Mouse (Mus musculus): ENCODE measurements at regions not wholly inside any gene's neighbourhood (a gene's known extent, or its start where the extent isn't known, plus 50 kb on each side); places are given as distances from the start of the nearest gene placed in this dataset.

GRCm38 (mm10) chr17:88116321-88116720 is 51.2 kb upstream of the Fbxo11 start:
- no peak for DNase-seq (ENCODE audit: low spot score in 2 of 2)

GRCm38 (mm10) chr17:88118714-88119113 is 53.6 kb upstream of the Fbxo11 start:
- no peak for DNase-seq (ENCODE audit: low spot score in 2 of 2)

GRCm38 (mm10) chr17:88123711-88124110 is 58.6 kb upstream of the Fbxo11 start:
- DNase-seq (ENCODE audit: low spot score in 2 of 2) = no peak

- no peak for DNase-seq (ENCODE audit: low spot score in 2 of 2)
Observed at GRCm38 (mm10) chr17:88127126-88127525, 62.0 kb upstream of the Fbxo11 start.

GRCm38 (mm10) chr17:88131297-88131696 is 66.2 kb upstream of the Fbxo11 start:
- no peak for DNase-seq (ENCODE audit: low spot score in 2 of 2)

GRCm38 (mm10) chr17:88131980-88132379 is 66.9 kb upstream of the Fbxo11 start:
- DNase-seq (ENCODE audit: low spot score in 2 of 2) = no peak

- no peak for DNase-seq (ENCODE audit: low spot score in 2 of 2)
Observed at GRCm38 (mm10) chr17:88132601-88133346, 67.7 kb upstream of the Fbxo11 start.

- no peak for DNase-seq (ENCODE audit: low spot score in 2 of 2)
Observed at GRCm38 (mm10) chr17:88134546-88134945, 69.5 kb upstream of the Fbxo11 start.

GRCm38 (mm10) chr17:88141538-88141937 is 76.4 kb upstream of the Fbxo11 start:
- DNase-seq (ENCODE audit: low spot score in 2 of 2) = no peak

GRCm38 (mm10) chr17:88142003-88142402 is 76.9 kb upstream of the Fbxo11 start:
- DNase-seq (ENCODE audit: low spot score in 2 of 2) = no peak

GRCm38 (mm10) chr17:88142809-88143208 is 77.7 kb upstream of the Fbxo11 start:
- DNase-seq (ENCODE audit: low spot score in 2 of 2) = no peak

GRCm38 (mm10) chr17:88143378-88143943 is 78.4 kb upstream of the Fbxo11 start:
- no peak for DNase-seq (ENCODE audit: low spot score in 2 of 2)

- no peak for DNase-seq (ENCODE audit: low spot score in 2 of 2)
Observed at GRCm38 (mm10) chr17:88158550-88158949, 93.5 kb upstream of the Fbxo11 start.

GRCm38 (mm10) chr17:88159212-88159668 is 94.1 kb upstream of the Fbxo11 start:
- DNase-seq (ENCODE audit: low spot score in 2 of 2) = no peak

GRCm38 (mm10) chr17:88159851-88160676 is 95.0 kb upstream of the Fbxo11 start:
- no peak for DNase-seq (ENCODE audit: low spot score in 2 of 2)

GRCm38 (mm10) chr17:88160677-88161001 is 95.5 kb upstream of the Fbxo11 start:
- no peak for DNase-seq (ENCODE audit: low spot score in 2 of 2)

- DNase-seq (ENCODE audit: low spot score in 2 of 2) = no peak
Observed at GRCm38 (mm10) chr17:88161766-88162165, 96.7 kb upstream of the Fbxo11 start.

GRCm38 (mm10) chr17:88164805-88165204 is 99.7 kb upstream of the Fbxo11 start:
- DNase-seq (ENCODE audit: low spot score in 2 of 2) = no peak

- DNase-seq (ENCODE audit: low spot score in 2 of 2) = no peak
Observed at GRCm38 (mm10) chr17:88165811-88166210, 100.7 kb upstream of the Fbxo11 start.

GRCm38 (mm10) chr17:88168262-88169096 is 103.4 kb upstream of the Fbxo11 start:
- DNase-seq (ENCODE audit: low spot score in 2 of 2) = no peak

- DNase-seq (ENCODE audit: low spot score in 2 of 2) = no peak
Observed at GRCm38 (mm10) chr17:88171606-88172005, 106.5 kb upstream of the Fbxo11 start.

Measured in spleen, postnatal 14 days (tissue).